Mouse (Mus musculus): Measurements from ENCODE around the gene Rundc3a. TPM values are rescaled to one million over a fixed set of nuclear protein-coding genes. Genes with fewer than 3 reads are reported as not detected.

Rundc3a gene
- polyA plus RNA-seq, 1 experiment from 2014 or later: 12.1 TPM

DNA sequence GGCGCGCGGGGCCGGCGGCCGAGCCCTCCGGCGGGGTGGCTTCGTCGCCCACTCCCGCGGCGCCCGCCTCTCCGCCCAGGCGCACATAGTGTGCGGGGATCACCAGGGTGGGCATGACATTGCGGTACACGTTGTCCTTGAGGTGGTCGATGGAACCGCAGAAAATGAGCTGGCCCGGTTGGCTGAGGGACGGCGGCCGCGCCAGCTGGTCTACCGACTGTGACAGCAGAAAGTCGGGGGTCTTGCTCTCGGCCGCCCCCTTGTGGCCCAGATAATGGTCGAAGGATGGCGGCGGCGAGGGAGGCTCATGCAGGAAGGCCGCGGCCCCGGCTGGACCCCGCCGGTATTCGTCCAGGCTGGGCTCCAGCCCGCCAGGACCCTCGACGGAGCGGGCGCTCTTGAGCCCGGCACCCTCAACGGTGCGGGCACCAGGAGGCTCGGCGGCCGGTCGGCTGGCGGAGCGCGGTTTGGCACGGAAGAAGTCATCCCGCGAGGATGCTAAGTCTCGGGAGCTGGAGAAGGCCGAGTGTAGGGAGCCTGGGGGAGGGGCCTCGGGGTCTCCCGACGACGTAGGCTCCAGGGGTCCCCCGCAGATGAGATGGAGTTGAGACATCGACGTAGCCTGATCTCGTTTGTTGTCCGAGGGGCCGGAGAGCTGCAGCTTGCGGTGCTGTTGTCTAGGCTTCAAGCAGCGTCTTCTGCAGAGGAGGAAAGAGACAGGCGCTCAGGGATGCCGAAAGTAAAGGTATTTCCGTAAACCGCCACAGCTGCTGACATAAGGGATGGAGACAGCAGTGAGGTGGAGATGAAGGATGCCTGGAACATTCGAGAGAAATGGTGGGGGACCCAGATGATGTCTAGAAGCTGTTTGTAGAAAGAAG lies 45.2 kb downstream of the Rundc3a start:
- no peak for DNase-seq (ENCODE audit: low read depth, low spot score)
- CTCF ChIA-PET: no interaction called here
- TF ChIP-seq CTCF (IDR thresholded peaks at IDR 0.05): no peak
- POLR2A ChIA-PET: no interaction called here
- no peak for ATAC-seq
- no peaks in the 10 kb centered on the region for H3K27me3 ChIP-seq
- in situ Hi-C loops (cut with MboI; ENCODE audit: low pct_unique_long_range_greater_than_20kb): no loop called here

DNA sequence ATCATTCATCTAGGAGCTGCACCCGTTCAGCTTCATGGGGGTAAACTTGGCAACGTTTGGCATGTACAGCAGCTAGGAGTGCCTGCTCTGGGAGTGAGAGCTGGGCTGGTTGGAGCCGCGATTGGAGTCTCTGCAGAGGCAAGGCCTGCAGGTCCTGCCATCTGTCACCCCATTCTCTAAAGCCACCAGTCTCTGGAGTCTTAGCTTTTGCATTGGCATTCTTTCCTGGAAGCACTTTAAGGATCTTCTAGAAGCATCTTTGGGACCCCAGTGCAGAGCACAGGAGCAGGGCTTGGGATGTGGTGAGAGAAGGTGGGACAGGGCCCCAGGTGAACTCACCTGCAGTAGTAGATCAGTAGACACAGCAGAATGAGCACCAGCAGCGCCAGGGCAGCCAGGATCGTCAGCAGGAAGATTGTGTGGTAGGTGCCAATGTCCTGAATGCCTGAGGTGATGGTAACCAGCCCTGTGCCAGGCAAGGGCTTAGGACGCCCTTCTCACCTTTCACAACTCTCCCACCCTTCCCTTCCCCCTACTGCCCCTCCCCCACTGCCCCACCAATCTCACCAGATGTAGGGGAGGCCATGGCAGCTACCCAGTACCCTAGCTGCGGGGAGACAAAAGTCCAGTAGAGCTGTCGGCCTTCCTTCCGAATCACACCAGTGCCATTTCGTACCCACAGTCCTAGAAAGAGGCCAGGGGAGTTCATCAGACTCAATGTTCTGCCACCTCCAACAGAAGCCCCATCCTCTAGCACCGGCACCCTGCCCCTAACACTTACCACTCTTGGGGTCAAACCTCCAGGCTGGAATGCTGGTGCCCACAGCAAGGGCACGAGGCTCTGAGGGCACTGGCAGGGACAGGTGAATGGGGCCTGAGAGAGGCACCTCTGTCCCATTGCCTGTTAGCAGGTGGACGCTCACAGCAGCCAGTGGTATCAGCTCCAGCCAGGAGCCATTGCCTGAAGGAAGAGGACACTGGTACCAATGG lies 46.2 kb downstream of the Rundc3a start:
- ChIA-PET POLR2A (no interaction called here), CTCF (no interaction called here)
- no peak for DNase-seq (ENCODE audit: low read depth, low spot score)

DNA sequence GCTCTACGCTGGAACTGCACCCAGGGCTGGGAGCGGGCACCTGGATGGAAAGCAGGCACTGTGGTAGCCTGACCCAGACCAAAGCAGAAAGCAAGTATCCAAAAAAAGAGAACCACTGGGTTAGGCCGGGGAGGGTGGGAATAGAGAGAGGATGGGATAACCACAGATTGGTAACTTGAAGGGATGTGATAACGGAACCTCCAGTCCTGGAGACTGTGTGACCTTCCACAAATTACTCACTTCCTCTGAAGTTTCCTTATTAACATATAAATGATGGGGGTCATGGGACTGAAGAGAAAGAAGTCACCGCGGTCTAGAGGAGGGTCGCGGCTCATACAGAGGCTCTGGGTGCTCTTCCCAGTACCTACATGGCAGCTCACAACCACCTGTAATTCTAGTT lies 47.1 kb downstream of the Rundc3a start:
- DNase-seq (ENCODE audit: low read depth, low spot score) (no peak), ATAC-seq (no peak)
- TF ChIP-seq CTCF (IDR thresholded peaks at IDR 0.05): no peak
- ChIA-PET POLR2A (no interaction called here), CTCF (no interaction called here)
- in situ Hi-C loops (cut with MboI; ENCODE audit: low pct_unique_long_range_greater_than_20kb): no loop called here
- no peaks in the 10 kb centered on the region for H3K27me3 ChIP-seq

More for the DNA sequence above, 46.2 kb downstream of the Rundc3a start:
- no peak for ATAC-seq
- no peak for TF ChIP-seq CTCF (IDR thresholded peaks at IDR 0.05)
- H3K27me3 ChIP-seq: no peaks in the 10 kb centered on the region
- in situ Hi-C loops (cut with MboI; ENCODE audit: low pct_unique_long_range_greater_than_20kb): no loop called here

DNA sequence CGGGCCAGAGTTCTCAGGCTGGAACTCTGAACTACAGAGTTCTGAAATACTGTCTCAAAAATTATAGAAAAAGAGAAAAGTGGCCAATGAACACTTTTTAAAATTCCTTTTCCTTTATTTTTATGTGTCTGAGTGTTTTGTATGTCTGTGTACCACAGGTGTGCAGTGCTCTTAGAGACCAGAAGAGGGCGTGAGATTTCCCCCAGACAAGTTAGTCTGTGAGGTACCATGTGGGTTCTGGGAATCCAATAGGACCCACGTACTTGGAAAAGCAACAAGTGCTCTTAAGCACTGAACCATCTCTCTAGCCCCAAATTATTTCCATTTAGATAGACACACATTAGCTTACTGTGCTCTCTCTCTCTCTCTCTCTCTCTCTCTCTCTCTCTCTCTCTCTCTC lies 48.2 kb downstream of the Rundc3a start:
- TF ChIP-seq CTCF (IDR thresholded peaks at IDR 0.05): no peak
- CTCF ChIA-PET: interaction anchor here (1.5 kb wide), 1 partner anchor 11 kb away, joined by 5 read pairs; no protein-coding TSS in a partner anchor
- no peak for DNase-seq (ENCODE audit: low read depth, low spot score)
- H3K27me3 ChIP-seq: no peaks in the 10 kb centered on the region
- in situ Hi-C loops (cut with MboI; ENCODE audit: low pct_unique_long_range_greater_than_20kb): no loop called here
- ATAC-seq: no peak
- POLR2A ChIA-PET: no interaction called here

DNA sequence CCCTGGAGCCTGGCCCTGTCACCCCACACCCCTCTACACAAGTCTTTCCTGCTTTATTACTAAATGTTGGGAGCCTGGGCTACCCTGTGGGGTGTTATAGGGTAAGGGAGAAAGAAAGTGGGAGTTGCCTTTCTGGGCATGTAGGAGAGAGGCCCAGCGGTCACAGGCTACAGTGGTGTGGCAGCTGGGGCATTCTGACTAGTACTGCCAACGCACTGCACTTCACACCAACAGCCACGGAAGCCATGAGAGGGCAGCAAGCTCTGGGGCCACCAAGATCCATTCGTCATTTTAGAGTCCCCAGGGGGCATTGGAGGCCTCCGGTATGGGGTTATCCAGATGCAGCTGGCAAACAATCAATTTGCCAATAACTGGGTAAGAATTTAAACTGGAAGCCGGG lies 48.9 kb downstream of the Rundc3a start:
- DNase-seq (ENCODE audit: low read depth, low spot score): no peak
- in situ Hi-C loops (cut with MboI; ENCODE audit: low pct_unique_long_range_greater_than_20kb): no loop called here
- H3K27me3 ChIP-seq: no peaks in the 10 kb centered on the region
- CTCF ChIA-PET: interaction anchor here (1.5 kb wide), 1 partner anchor 11 kb away, joined by 5 read pairs; no protein-coding TSS in a partner anchor
- ATAC-seq: no peak
- no peak for TF ChIP-seq CTCF (IDR thresholded peaks at IDR 0.05)
- POLR2A ChIA-PET: interaction anchor here (0.7 kb wide), 2 partner anchors 10 to 816 kb away, joined by 3 read pairs; no protein-coding TSS in a partner anchor

DNA sequence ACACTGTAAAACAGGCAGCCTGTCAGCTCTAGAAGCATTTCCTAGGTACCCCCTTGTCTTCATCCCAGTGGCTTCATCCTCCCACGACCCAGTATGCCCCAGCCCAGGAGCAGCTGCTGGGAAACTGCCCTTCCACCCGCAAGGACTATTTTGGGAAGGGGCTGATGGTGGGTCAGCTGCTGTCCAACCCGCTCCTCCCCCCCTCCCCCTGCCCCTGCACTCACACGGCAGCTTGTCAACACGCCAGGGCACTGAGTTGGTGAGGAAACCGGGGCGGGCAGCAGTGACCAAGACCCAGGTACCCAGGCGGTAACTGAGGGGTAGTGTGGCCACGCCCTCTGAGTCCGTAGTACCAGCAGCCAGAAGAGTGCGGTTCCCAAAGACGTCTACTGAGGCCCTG lies 50.5 kb downstream of the Rundc3a start:
- no peaks in the 10 kb centered on the region for H3K27me3 ChIP-seq
- TF ChIP-seq CTCF (IDR thresholded peaks at IDR 0.05): no peak
- DNase-seq (ENCODE audit: low read depth, low spot score) (no peak), ATAC-seq (no peak)
- ChIA-PET POLR2A (interaction anchor here (0.7 to 1.3 kb wide), 3 partner anchors 13 to 341 kb away, joined by 3 to 6 read pairs (median 3); partner anchors contain the start of gene Grn), CTCF (no interaction called here)
- in situ Hi-C loops (cut with MboI; ENCODE audit: low pct_unique_long_range_greater_than_20kb): no loop called here

DNA sequence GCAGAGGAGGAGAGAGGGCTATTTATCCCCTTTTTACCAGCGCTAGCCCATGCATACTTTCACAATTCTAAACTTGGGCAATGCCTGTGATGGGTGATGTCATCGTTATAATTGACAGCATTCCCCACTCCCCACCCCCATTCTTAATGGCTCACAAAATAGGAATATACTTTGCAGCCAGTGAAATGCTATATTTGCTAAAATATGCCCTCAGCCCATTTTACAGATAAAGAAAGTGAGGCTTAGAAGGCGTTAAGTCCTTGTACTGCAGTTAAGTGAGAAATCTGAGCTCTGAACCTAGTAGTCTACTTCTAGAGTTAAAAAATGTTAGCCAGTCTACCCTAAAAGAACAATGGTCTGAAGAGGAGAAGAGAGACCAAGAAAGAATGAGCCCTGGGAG lies 51.1 kb downstream of the Rundc3a start:
- no peaks in the 10 kb centered on the region for H3K27me3 ChIP-seq
- ATAC-seq (no peak), DNase-seq (ENCODE audit: low read depth, low spot score) (no peak)
- in situ Hi-C loops (cut with MboI; ENCODE audit: low pct_unique_long_range_greater_than_20kb): no loop called here
- ChIA-PET POLR2A (interaction anchor here (0.6 to 1.3 kb wide), 4 partner anchors 20 to 341 kb away, joined by 3 to 6 read pairs (median 4); no protein-coding TSS in a partner anchor), CTCF (no interaction called here)
- no peak for TF ChIP-seq CTCF (IDR thresholded peaks at IDR 0.05)

DNA sequence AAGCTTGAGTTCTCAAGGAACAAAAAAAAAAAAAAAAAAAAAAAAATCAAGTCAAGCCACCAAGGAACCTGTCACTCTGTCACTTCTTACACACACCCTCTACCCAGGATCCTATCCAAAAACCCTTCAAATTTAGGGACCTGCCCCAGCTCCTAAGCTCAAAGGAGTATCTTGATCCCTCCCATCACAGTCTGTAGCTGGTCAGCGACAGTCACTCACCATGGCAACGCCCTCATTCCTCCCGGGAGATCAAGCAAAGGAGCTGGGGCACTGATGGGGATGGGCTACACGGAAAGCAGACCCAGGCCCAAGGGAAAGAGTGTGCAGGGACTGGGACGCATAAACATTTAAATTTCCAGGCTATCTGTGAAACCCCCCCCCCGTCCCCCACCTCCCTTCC lies 51.6 kb downstream of the Rundc3a start:
- no peak for TF ChIP-seq CTCF (IDR thresholded peaks at IDR 0.05)
- ATAC-seq: no peak
- in situ Hi-C loops (cut with MboI; ENCODE audit: low pct_unique_long_range_greater_than_20kb): no loop called here
- POLR2A ChIA-PET: interaction anchor here (0.6 to 1.5 kb wide), 3 partner anchors 8 to 271 kb away, joined by 4 to 6 read pairs (median 4); no protein-coding TSS in a partner anchor
- CTCF ChIA-PET: interaction anchor here (1.9 to 2.9 kb wide), 2 partner anchors 10 to 14 kb away, joined by 6 to 11 read pairs; no protein-coding TSS in a partner anchor
- no peaks in the 10 kb centered on the region for H3K27me3 ChIP-seq
- DNase-seq (ENCODE audit: low read depth, low spot score): no peak

DNA sequence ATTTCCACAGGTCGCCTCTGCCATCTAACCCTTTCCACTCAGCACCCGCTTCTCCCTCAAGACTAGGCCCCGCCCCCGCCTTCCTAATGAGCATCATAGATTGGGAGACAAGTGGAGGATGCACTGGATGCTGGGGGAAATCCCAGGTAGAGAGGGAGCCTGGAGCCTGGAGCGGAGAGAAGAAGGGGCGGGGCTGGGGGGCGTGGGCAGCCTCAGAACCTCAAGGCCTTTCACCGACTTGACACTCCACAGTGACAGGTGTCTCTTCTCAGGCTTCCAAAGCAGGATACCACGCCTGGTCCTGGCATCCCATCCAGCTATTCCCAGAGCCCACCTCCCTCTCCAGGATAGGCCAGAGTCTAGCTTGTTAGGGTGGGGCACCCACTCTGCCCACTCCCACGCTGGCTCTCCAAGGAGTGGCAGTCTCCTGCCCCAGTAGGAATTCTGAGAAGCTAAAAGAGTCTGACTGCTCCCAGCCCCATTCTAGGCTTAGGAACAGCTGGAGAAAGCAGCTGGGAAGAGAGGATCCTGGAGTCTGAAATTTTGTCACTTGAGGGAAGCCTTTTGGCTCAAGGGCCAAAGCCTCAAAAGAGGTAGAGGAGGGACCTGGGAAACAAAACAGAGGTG lies 52.2 kb downstream of the Rundc3a start:
- ChIA-PET CTCF (interaction anchor here (1.1 to 2.9 kb wide), 4 partner anchors 11 to 197 kb away, joined by 3 to 11 read pairs (median 5); no protein-coding TSS in a partner anchor), POLR2A (interaction anchor here (0.7 to 2.0 kb wide), 5 partner anchors 9 to 38 kb away, joined by 3 to 6 read pairs (median 4); partner anchors contain the start of gene Slc25a39)
- DNase-seq (ENCODE audit: low read depth, low spot score) (no peak), ATAC-seq (no peak)
- no peak for TF ChIP-seq CTCF (IDR thresholded peaks at IDR 0.05)
- in situ Hi-C loops (cut with MboI; ENCODE audit: low pct_unique_long_range_greater_than_20kb): no loop called here
- no peaks in the 10 kb centered on the region for H3K27me3 ChIP-seq
